8 mouse cellular contexts compared by ENCODE assay signal in the genomic region with DNA sequence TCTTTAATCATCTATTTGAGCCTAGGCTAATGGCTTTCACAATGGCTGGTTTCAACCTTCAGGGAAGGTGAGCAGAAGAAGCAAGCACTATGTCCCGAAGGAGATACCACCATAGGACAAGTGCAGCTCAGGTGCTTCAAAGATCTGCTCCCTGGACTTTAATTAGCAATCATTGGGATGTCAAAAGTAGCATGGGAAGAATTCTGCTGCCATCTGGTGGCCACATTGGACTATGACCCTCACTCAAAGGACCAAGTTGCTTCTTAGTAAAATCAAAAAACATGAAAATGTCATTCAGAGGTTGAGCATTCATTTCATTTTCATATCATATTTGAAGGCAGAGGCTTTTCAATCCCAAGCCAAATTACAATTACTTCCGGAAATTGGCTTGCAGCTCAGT.
DNase-seq lines count a peak whose midpoint lies in the region.

No protein-coding gene starts in this region.

- DNase-seq in gastrocnemius, postnatal 10 days = peak; percentile 30
- DNase-seq in gastrocnemius, postnatal 14 days = no peak
- DNase-seq in 3T3-L1 (ENCODE audit: low read depth, low spot score) (peak; percentile 80), ZHBTc4 (ENCODE audit: low read depth, low spot score) (peak; percentile 51)
- peak; percentile 79 for DNase-seq in embryo, embryonic 10 days (ENCODE audit: low spot score)
- DNase-seq in kidney, postnatal 14 days = peak; percentile 62
- peak; percentile 56 for DNase-seq in lung, postnatal 10 days
- peak; percentile 41 for DNase-seq in telencephalon, adult 2 months (ENCODE audit: low read depth, low spot score)

- intact Hi-C loops in gastrocnemius, postnatal 14 days (cut with DNase I; ENCODE audit: low total_unique reads) = loop anchor here (5.0 to 10.0 kb wide), 2 partner anchors 660 to 842 kb away; no protein-coding TSS in a partner anchor
